Mouse (Mus musculus): ENCODE measurements around the gene Vps54.

DNA sequence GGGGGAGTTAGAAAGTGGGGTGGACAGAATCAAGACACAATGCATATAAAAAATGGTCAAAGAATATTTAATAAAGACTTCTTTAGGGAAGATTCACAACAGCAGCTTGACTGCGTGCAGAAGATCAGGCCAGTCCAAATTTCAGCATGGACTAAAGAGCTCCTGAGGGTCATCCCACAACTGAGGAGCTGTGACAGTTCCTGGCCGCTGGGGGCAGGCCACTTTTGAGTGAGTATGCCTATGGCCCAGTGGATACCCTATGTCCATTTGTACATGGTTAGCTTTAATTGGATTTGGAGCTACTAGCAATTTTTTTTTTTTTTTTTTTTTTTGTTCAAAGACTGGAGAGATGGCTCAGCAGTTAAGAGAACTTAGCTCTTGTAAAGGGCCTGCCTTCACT, 87.7 kb downstream of the Vps54 start:
- TF ChIP-seq CTCF (IDR thresholded peaks at IDR 0.05; ENCODE audit: control insufficient read depth, insufficient read depth, insufficient read length) (no peak), MAX (IDR thresholded peaks at IDR 0.05) (no peak), FOSL1 (IDR thresholded peaks at IDR 0.05; ENCODE audit: insufficient read depth, low read length, poor library complexity, severe bottlenecking) (no peak), CEBPB (IDR thresholded peaks at IDR 0.05; ENCODE audit: low read depth) (no peak), MYOD1 (IDR thresholded peaks at IDR 0.05; ENCODE audit: control insufficient read depth, insufficient read length, low read depth) (no peak), USF1 (IDR thresholded peaks at IDR 0.05; ENCODE audit: low read depth) (no peak)

Measured in C2C12 (cell line).